Mouse (Mus musculus): ENCODE results near the gene Gm9837. TPM values are rescaled to one million over a fixed set of nuclear protein-coding genes. Genes with fewer than 3 reads are reported as not detected.
A peak's percentile ranks its signal among the peaks of the same experiment; 100 is the strongest.

Gene Gm9837
- total and polyA plus RNA-seq, 3 experiments: not detected

DNA sequence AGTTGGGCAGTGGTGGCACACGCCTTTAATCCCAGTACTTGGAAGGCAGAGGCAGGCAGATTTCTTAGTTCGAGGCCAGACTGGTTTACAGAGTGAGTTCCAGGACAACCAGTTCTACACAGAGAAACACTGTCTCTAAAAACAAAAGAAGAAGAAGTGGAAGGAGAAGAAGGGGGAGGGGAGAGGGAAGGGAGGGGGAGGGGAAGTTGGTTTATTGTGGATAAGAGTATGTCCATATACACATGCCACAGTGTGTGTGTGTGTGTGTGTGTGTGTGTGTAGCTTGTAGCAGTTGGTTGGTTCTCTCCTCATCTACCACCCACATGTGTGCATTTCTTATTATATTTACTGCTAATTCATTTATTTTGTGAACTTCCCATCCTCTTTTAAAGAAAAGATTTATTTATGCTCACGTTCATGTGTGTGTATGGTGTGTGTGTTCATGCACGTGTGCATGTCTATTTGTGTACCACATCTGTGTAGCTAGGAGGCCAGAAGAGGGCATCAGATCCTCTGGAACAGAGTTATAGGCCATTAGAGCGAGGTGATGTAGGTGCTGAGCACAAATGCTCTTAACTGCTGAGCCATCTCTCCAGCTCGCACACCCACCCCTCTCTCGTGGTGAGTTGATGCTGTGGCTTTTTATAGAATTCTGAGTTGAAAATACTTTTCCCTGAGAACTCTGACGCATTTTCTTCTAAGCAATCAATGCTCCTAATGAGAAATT, 31.9 kb upstream of the Gm9837 start:
- Histone ChIP-seq H3K4me3 (no peak overlapping the region), H3K79me2 (replicated peaks; ENCODE audit: control insufficient read depth, insufficient read depth, low read length) (no peaks in the 10 kb centered on the region), H3K27me3 (ENCODE audit: control insufficient read depth, insufficient read depth, low read length) (no peaks in the 10 kb centered on the region), H3K4me1 (ENCODE audit: control insufficient read depth, insufficient read depth, low read length) (peaks cover 2% of the 10 kb centered on the region; the same call in 1 of the 2 replicates), H3K9ac (ENCODE audit: low read depth, low read length) (no peak overlapping the region), H3K36me3 (ENCODE audit: control insufficient read depth, insufficient read depth, low read length) (no peaks in the 10 kb centered on the region), H3K27ac (no peak overlapping the region)
- TF ChIP-seq POLR2A (IDR thresholded peaks at IDR 0.05; ENCODE audit: insufficient read depth, low read depth, low read length) (no peak), CTCF (IDR thresholded peaks at IDR 0.05) (peak; percentile 37), EP300 (IDR thresholded peaks at IDR 0.05; ENCODE audit: insufficient read depth, low read depth, low read length) (no peak)
- WGBS: 73% methylated on average over 8 of the region's 8 CpGs
- intact Hi-C loops (cut with DNase I): no loop called here
- no peak for DNase-seq

DNA sequence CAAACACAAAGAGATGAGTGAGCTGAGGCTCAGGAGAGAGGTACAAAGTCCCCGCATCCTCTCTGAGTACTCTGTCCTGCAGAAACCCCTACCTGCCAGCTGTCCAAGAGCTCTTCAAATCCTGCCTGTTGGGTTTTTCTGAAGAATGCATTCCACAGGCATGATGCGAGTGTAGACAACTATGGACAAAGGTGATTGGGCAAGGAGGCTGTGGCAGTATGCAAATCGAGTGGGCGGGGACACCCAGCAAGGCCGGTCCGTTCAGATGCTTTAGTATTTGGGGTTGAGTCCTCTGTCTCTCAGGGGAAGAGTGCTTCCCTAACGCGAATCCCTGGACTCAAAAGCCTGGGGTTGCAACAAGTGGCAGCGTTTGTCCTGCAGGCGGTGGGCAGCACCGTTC, 30.3 kb upstream of the Gm9837 start:
- no peak overlapping the region for H3K27ac ChIP-seq
- H3K79me2 ChIP-seq (replicated peaks; ENCODE audit: control insufficient read depth, insufficient read depth, low read length): no peaks in the 10 kb centered on the region
- no peak overlapping the region for H3K9ac ChIP-seq (ENCODE audit: low read depth, low read length)
- H3K36me3 ChIP-seq (ENCODE audit: control insufficient read depth, insufficient read depth, low read length): no peaks in the 10 kb centered on the region
- H3K4me1 ChIP-seq (ENCODE audit: control insufficient read depth, insufficient read depth, low read length): peaks cover 4% of the 10 kb centered on the region; the same call in 1 of the 2 replicates
- 20% methylated on average over 11 of the region's 11 CpGs for WGBS
- TF ChIP-seq POLR2A (IDR thresholded peaks at IDR 0.05; ENCODE audit: insufficient read depth, low read depth, low read length) (no peak), CTCF (IDR thresholded peaks at IDR 0.05) (no peak), EP300 (IDR thresholded peaks at IDR 0.05; ENCODE audit: insufficient read depth, low read depth, low read length) (no peak)
- H3K27me3 ChIP-seq (ENCODE audit: control insufficient read depth, insufficient read depth, low read length): no peaks in the 10 kb centered on the region
- DNase-seq: peak in 1 of 2 experiments; percentile 34
- intact Hi-C loops (cut with DNase I): no loop called here
- no peak overlapping the region for H3K4me3 ChIP-seq

DNA sequence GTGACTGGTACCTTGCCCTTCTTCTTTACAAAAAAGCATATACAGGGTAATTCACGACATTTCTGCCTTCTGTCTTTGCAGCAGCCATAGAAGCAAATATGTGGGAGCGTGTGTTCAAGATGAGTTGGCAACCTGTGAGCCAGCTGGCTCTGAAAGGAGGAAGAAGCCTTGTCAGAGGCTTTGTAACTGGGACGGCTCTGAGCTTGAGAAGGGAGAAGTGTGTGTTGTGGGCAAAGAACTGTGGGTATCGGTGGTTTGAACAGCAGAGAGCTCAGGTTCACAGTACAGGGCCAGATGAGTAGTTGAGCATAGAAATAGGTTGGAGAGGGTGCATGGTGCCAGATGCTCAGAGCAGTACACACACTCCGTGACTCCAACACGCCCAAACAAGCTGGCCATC, 26.7 kb upstream of the Gm9837 start:
- no peaks in the 10 kb centered on the region for H3K79me2 ChIP-seq (replicated peaks; ENCODE audit: control insufficient read depth, insufficient read depth, low read length)
- WGBS: 71% methylated on average over 6 of the region's 6 CpGs
- H3K4me1 ChIP-seq (ENCODE audit: control insufficient read depth, insufficient read depth, low read length): peaks cover 6% of the 10 kb centered on the region; the same call in 1 of the 2 replicates
- H3K9ac ChIP-seq (ENCODE audit: low read depth, low read length): no peak overlapping the region
- H3K27me3 ChIP-seq (ENCODE audit: control insufficient read depth, insufficient read depth, low read length): no peaks in the 10 kb centered on the region
- TF ChIP-seq POLR2A (IDR thresholded peaks at IDR 0.05; ENCODE audit: insufficient read depth, low read depth, low read length) (no peak), CTCF (IDR thresholded peaks at IDR 0.05) (no peak), EP300 (IDR thresholded peaks at IDR 0.05; ENCODE audit: insufficient read depth, low read depth, low read length) (no peak)
- H3K4me3 ChIP-seq: no peak overlapping the region
- intact Hi-C loops (cut with DNase I): no loop called here
- H3K27ac ChIP-seq: no peak overlapping the region
- H3K36me3 ChIP-seq (ENCODE audit: control insufficient read depth, insufficient read depth, low read length): no peaks in the 10 kb centered on the region
- DNase-seq: peak in 1 of 2 experiments; percentile 23

DNA sequence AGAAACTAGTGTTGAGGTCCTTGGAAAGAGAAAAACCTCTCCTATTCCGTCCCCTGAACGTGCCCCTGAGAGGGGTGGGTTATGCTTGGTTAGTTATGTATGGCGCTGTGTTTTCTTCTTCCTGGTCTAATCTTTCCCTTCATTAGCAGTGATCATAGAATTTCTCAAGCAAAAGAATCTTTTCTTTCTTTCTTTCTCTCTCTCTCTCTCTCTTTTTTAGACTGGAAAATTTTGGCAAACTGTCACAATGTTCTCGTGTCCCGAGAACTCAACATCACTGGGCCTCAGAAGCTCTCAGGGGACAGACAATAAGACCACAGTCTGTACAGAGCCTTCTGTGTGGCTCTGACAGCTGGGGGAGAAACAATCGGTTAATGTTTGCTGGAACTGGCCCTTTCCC, 25.1 kb upstream of the Gm9837 start:
- TF ChIP-seq POLR2A (IDR thresholded peaks at IDR 0.05; ENCODE audit: insufficient read depth, low read depth, low read length) (no peak), EP300 (IDR thresholded peaks at IDR 0.05; ENCODE audit: insufficient read depth, low read depth, low read length) (no peak), CTCF (IDR thresholded peaks at IDR 0.05) (no peak)
- 67% methylated on average over 6 of the region's 6 CpGs for WGBS
- DNase-seq: no peak
- H3K36me3 ChIP-seq (ENCODE audit: control insufficient read depth, insufficient read depth, low read length): no peaks in the 10 kb centered on the region
- H3K4me1 ChIP-seq (ENCODE audit: control insufficient read depth, insufficient read depth, low read length): peaks cover 8% of the 10 kb centered on the region; the same call in 1 of the 2 replicates
- H3K4me3 ChIP-seq: no peak overlapping the region
- H3K9ac ChIP-seq (ENCODE audit: low read depth, low read length): no peak overlapping the region
- H3K27me3 ChIP-seq (ENCODE audit: control insufficient read depth, insufficient read depth, low read length): no peaks in the 10 kb centered on the region
- H3K27ac ChIP-seq: peak overlapping the region; percentile 43
- H3K79me2 ChIP-seq (replicated peaks; ENCODE audit: control insufficient read depth, insufficient read depth, low read length): no peaks in the 10 kb centered on the region
- intact Hi-C loops (cut with DNase I): no loop called here

DNA sequence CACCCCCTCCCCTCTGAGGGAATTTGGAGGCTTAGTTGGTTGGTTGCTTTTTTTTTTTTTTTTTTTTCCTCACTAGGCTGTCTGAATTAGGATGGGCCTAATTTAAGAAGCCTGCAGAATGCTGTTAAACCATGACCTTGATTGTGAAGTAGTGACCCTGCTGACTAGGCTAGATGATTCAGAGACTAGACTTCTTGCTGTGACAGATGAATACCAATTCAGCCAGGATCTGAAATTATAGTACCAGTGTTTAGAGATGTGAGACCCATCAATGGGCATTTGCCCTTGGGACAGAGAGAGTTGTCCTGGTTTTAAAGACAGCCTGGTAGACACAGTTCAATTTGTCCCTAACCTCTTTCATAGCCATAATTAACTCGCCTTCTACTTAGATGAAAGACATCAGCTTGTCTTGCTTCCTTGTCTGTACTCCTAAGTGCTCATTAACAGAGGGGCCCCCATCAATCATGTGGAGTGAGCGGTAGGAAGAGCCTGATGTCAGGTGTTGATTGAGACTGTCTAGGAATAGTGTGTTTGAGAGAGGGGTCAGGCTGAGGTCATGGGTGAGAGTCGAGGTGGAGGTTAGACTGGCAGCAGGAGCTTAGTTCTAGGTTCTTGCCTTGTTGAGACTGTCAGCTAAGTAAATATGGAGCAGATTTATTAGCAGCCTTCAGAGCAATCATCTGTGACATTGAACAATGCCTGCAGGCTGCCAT, 23.1 kb upstream of the Gm9837 start:
- no peaks in the 10 kb centered on the region for H3K36me3 ChIP-seq (ENCODE audit: control insufficient read depth, insufficient read depth, low read length)
- TF ChIP-seq POLR2A (IDR thresholded peaks at IDR 0.05; ENCODE audit: insufficient read depth, low read depth, low read length) (no peak), CTCF (IDR thresholded peaks at IDR 0.05) (no peak), EP300 (IDR thresholded peaks at IDR 0.05; ENCODE audit: insufficient read depth, low read depth, low read length) (no peak)
- H3K27ac ChIP-seq: no peak overlapping the region
- 86% methylated on average over 3 of the region's 3 CpGs for WGBS
- DNase-seq: no peak
- H3K9ac ChIP-seq (ENCODE audit: low read depth, low read length): no peak overlapping the region
- intact Hi-C loops (cut with DNase I): no loop called here
- H3K27me3 ChIP-seq (ENCODE audit: control insufficient read depth, insufficient read depth, low read length): no peaks in the 10 kb centered on the region
- no peaks in the 10 kb centered on the region for H3K79me2 ChIP-seq (replicated peaks; ENCODE audit: control insufficient read depth, insufficient read depth, low read length)
- H3K4me1 ChIP-seq (ENCODE audit: control insufficient read depth, insufficient read depth, low read length): peaks cover 8% of the 10 kb centered on the region; the same call in 1 of the 2 replicates
- H3K4me3 ChIP-seq: no peak overlapping the region

DNA sequence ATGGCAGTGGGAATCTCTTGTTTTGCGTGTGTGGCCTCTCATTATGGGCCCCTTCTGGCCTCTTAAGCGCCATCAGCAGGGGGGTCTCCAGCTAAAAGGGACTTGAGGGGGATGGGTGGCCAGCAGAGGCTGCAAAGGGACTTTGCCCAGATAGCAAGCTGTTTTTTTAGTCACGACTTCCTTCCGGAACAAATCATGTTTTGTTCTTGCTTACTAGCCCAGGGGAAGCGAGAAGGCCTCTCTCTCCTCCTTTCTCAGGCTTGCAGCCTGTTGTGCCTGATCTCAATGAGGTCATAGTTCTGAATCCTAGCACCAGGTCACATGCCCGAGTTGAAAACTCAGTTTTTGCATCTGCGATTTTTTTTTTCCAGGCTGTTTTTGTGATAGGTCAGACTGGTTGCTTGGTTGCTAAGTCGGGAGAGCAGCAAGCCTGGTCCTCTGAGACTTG, 21.7 kb upstream of the Gm9837 start:
- Histone ChIP-seq H3K9ac (ENCODE audit: low read depth, low read length) (no peak overlapping the region), H3K79me2 (replicated peaks; ENCODE audit: control insufficient read depth, insufficient read depth, low read length) (no peaks in the 10 kb centered on the region), H3K27me3 (ENCODE audit: control insufficient read depth, insufficient read depth, low read length) (no peaks in the 10 kb centered on the region; the same call in 1 of the 2 replicates), H3K4me1 (ENCODE audit: control insufficient read depth, insufficient read depth, low read length) (peaks cover 4% of the 10 kb centered on the region; the same call in 1 of the 2 replicates), H3K4me3 (no peak overlapping the region), H3K36me3 (ENCODE audit: control insufficient read depth, insufficient read depth, low read length) (no peaks in the 10 kb centered on the region), H3K27ac (peak overlapping the region; percentile 58)
- intact Hi-C loops (cut with DNase I): no loop called here
- TF ChIP-seq EP300 (IDR thresholded peaks at IDR 0.05; ENCODE audit: insufficient read depth, low read depth, low read length) (0 out of 2 replicates have a peak, but pooled peaks have one; percentile 39), POLR2A (IDR thresholded peaks at IDR 0.05; ENCODE audit: insufficient read depth, low read depth, low read length) (0 out of 2 replicates have a peak, but pooled peaks have one; percentile 24), CTCF (IDR thresholded peaks at IDR 0.05) (no peak)
- 36% methylated on average over 8 of the region's 8 CpGs for WGBS
- DNase-seq: peak; percentile 40 to 58
